Mouse (Mus musculus): ENCODE results near the gene Pnmal1.

GRCm38 (mm10) chr7:16912360-16912759, 47.1 kb upstream of the Pnmal1 start:
- TF ChIP-seq GATA1 (IDR thresholded peaks at IDR 0.05; ENCODE audit: borderline replicate concordance, low read length) (no peak), CTCF (IDR thresholded peaks at IDR 0.05; ENCODE audit: low read depth, low read length) (no peak), TAL1 (conservative IDR thresholded peaks at IDR 0.05; ENCODE audit: low read depth, low read length) (no peak), POLR2AphosphoS5 (IDR thresholded peaks at IDR 0.05; ENCODE audit: insufficient replicate concordance, low read depth, low read length) (no peak), GATA2 (IDR thresholded peaks at IDR 0.05; ENCODE audit: borderline replicate concordance, low read depth, low read length) (no peak)
